In the genomic region with DNA sequence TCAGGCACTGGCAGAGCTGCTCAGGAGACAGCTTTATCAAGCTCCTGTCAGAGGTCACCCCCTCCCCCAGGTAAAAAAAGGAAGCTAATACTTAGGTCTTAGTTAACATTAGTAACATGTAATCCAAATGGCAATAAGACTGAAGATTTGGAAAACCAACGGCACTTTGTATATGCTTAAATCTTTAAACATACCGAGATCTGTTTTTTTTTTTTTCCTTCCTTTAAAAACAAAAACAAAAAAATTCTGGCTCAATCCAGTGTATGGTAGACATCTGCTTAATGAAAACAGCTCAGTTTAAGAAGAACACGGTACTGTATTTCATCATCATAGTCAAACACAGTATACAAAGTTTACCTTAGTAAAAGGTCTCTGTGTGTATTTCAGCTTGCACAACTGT, we compare ENCODE assay signal across 7 mouse cellular contexts. TPM values are rescaled to one million over a fixed set of nuclear protein-coding genes. Genes with fewer than 3 reads are reported as not detected.
DNase-seq lines count a peak whose midpoint lies in the region; ATAC-seq and TF ChIP-seq lines count a peak whose summit lies in the region.

Cacnb2 (plus strand) TSS at position 301 of the 400 bp plus-strand sequence.

- no peak for TF ChIP-seq CTCF in testis, adult 2 months (IDR thresholded peaks at IDR 0.05; ENCODE audit: control insufficient read depth, insufficient read depth, insufficient replicate concordance, low read depth, low read length)
- no peak for TF ChIP-seq CTCF in intestine, postnatal 0 days (IDR thresholded peaks at IDR 0.05; ENCODE audit: low read depth)

- no peak for TF ChIP-seq POLR2A in testis, adult 2 months (IDR thresholded peaks at IDR 0.05; ENCODE audit: control insufficient read depth, low read depth, low read length)

- DNase-seq in testis, postnatal 14 days (ENCODE audit: low spot score): no peak
- no peak for DNase-seq in forebrain, embryonic 14.5 days (ENCODE audit: low spot score)
- no peak for DNase-seq in thymus, postnatal 0 days (ENCODE audit: low spot score)
- DNase-seq in cerebellum, adult 11-12 months: no peak

- H3K27me3 ChIP-seq in testis, adult 2 months (ENCODE audit: control insufficient read depth, insufficient read depth, low read length): no peaks in the 10 kb centered on the region
- no peaks in the 10 kb centered on the region for H3K27me3 ChIP-seq in forebrain, embryonic 14.5 days (replicated peaks; ENCODE audit: control insufficient read depth, insufficient read depth, low read length)
- H3K27me3 ChIP-seq in intestine, postnatal 0 days (replicated peaks; ENCODE audit: control insufficient read depth, insufficient read depth, low read length): peaks cover 21% of the 10 kb centered on the region
- no peaks in the 10 kb centered on the region for H3K27me3 ChIP-seq in midbrain, embryonic 16.5 days (ENCODE audit: control insufficient read depth, insufficient read depth, low read depth, low read length)

- peak within 1 kb of the TSS; percentile 75 for H3K9ac ChIP-seq in forebrain, embryonic 14.5 days (ENCODE audit: low read length)
- H3K9ac ChIP-seq in intestine, postnatal 0 days (ENCODE audit: low read depth, low read length): peak within 1 kb of the TSS; percentile 45
- H3K9ac ChIP-seq in midbrain, embryonic 16.5 days (ENCODE audit: low read depth, low read length): peak within 1 kb of the TSS; percentile 85

- peak within 1 kb of the TSS; percentile 71 for H3K4me3 ChIP-seq in testis, adult 2 months (ENCODE audit: control insufficient read depth, low read depth, low read length)
- H3K4me3 ChIP-seq in forebrain, embryonic 14.5 days (ENCODE audit: low read depth, low read length): peak within 1 kb of the TSS; percentile 67
- H3K4me3 ChIP-seq in intestine, postnatal 0 days (ENCODE audit: low read depth, low read length): peak within 1 kb of the TSS; percentile 54
- H3K4me3 ChIP-seq in midbrain, embryonic 16.5 days (ENCODE audit: low read depth, low read length): peak within 1 kb of the TSS; percentile 73

- peaks cover 9% of the 10 kb centered on the region for H3K4me1 ChIP-seq in testis, adult 2 months (ENCODE audit: control insufficient read depth, insufficient read depth, low read length)
- no peaks in the 10 kb centered on the region; the same call in 1 of the 2 replicates for H3K4me1 ChIP-seq in forebrain, embryonic 14.5 days (ENCODE audit: control insufficient read depth, insufficient read depth, low read length)
- no peaks in the 10 kb centered on the region; the same call in 1 of the 2 replicates for H3K4me1 ChIP-seq in intestine, postnatal 0 days (replicated peaks; ENCODE audit: control insufficient read depth, insufficient read depth, low read length)
- peaks cover 14% of the 10 kb centered on the region for H3K4me1 ChIP-seq in midbrain, embryonic 16.5 days (ENCODE audit: control insufficient read depth, insufficient read depth, low read length)

- ATAC-seq in forebrain, embryonic 14.5 days: no peak
- ATAC-seq in intestine, postnatal 0 days: no peak
- no peak for ATAC-seq in midbrain, embryonic 16.5 days

- H3K36me3 ChIP-seq in testis, adult 2 months (ENCODE audit: control insufficient read depth, insufficient read depth, low read length): no peaks in the 10 kb centered on the region
- H3K36me3 ChIP-seq in forebrain, embryonic 14.5 days (ENCODE audit: control insufficient read depth, insufficient read depth, low read length): no peaks in the 10 kb centered on the region
- H3K36me3 ChIP-seq in intestine, postnatal 0 days (ENCODE audit: control insufficient read depth, insufficient read depth): no peaks in the 10 kb centered on the region
- no peaks in the 10 kb centered on the region for H3K36me3 ChIP-seq in midbrain, embryonic 16.5 days (ENCODE audit: control insufficient read depth, insufficient read depth, low read length)

- 49% methylated on average over 3 of the region's 3 CpGs for WGBS in forebrain, embryonic 14.5 days
- 46% methylated on average over 3 of the region's 3 CpGs for WGBS in intestine, postnatal 0 days
- 70% methylated on average over 3 of the region's 3 CpGs for whole genome bisulfite sequencing in midbrain, embryonic 16.5 days

- no peaks in the 10 kb centered on the region for H3K9me3 ChIP-seq in forebrain, embryonic 14.5 days (replicated peaks; ENCODE audit: control insufficient read depth, low read length)
- H3K9me3 ChIP-seq in intestine, postnatal 0 days (ENCODE audit: control insufficient read depth): no peaks in the 10 kb centered on the region
- no peaks in the 10 kb centered on the region for H3K9me3 ChIP-seq in midbrain, embryonic 16.5 days (replicated peaks; ENCODE audit: control insufficient read depth, low read length, poor library complexity, severe bottlenecking)

- 0 out of 2 replicates have a peak within 1 kb of the TSS, but pooled peaks have one; percentile 21 for H3K27ac ChIP-seq in testis, adult 2 months (ENCODE audit: control insufficient read depth, insufficient read depth, low read depth, low read length)
- peak within 1 kb of the TSS; percentile 56; the same call in 1 of the 2 replicates for H3K27ac ChIP-seq in forebrain, embryonic 14.5 days (ENCODE audit: low read depth, low read length)
- no peak within 1 kb of the TSS for H3K27ac ChIP-seq in intestine, postnatal 0 days (ENCODE audit: low read depth, low read length)
- no peak within 1 kb of the TSS for H3K27ac ChIP-seq in midbrain, embryonic 16.5 days (ENCODE audit: low read length)

- peak within 1 kb of the TSS; percentile 93 for H3K4me2 ChIP-seq in forebrain, embryonic 14.5 days (ENCODE audit: low read length)
- peak within 1 kb of the TSS; percentile 87 for H3K4me2 ChIP-seq in intestine, postnatal 0 days (replicated peaks; ENCODE audit: low read depth)
- H3K4me2 ChIP-seq in midbrain, embryonic 16.5 days (ENCODE audit: low read length): peak within 1 kb of the TSS; percentile 99

RNA-seq across cellular contexts. Expression of gene Cacnb2, which starts in this region (rescaled TPM):
- 0.52 and 0.75 TPM in 2 replicates for polyA plus RNA-seq in testis, adult 2 months (2012; rRNA removed)
- 2.4 and 3.2 TPM in 2 replicates for polyA plus RNA-seq in forebrain, embryonic 14.5 days (2014; fragmentation: Nextera tagmentation; extraction: Ambion mirVana)
- polyA plus RNA-seq in intestine, postnatal 0 days (2015; fragmentation: Nextera tagmentation; extraction: Ambion mirVana): 0.99 and 1.5 TPM in 2 replicates
- polyA plus RNA-seq in midbrain, embryonic 16.5 days (2015; fragmentation: Nextera tagmentation; extraction: Ambion mirVana): 7.9 and 8.9 TPM in 2 replicates
- 0.27 TPM in 1 of 2 replicates, not detected in the other for polyA plus RNA-seq in thymus, postnatal 0 days (2015; fragmentation: Nextera tagmentation; extraction: Ambion mirVana)

Comparison
In these comparisons a context has a peak if more than half of its experiments do, and no peak if none do; other contexts are left out.
1. H3K27ac ChIP-seq: peak in testis, adult 2 months (single experiment) and forebrain, embryonic 14.5 days (single experiment); none in intestine, postnatal 0 days (single experiment) and midbrain, embryonic 16.5 days (single experiment).
2. Peak in every context shown above with its lines, with median percentiles within 50 percentile points of each other: H3K4me3 ChIP-seq, H3K4me2 ChIP-seq and H3K9ac ChIP-seq.